Mouse (Mus musculus): ENCODE measurements at regions not wholly inside any gene's neighbourhood (a gene's known extent, or its start where the extent isn't known, plus 50 kb on each side); places are given as distances from the start of the nearest gene placed in this dataset.

DNA sequence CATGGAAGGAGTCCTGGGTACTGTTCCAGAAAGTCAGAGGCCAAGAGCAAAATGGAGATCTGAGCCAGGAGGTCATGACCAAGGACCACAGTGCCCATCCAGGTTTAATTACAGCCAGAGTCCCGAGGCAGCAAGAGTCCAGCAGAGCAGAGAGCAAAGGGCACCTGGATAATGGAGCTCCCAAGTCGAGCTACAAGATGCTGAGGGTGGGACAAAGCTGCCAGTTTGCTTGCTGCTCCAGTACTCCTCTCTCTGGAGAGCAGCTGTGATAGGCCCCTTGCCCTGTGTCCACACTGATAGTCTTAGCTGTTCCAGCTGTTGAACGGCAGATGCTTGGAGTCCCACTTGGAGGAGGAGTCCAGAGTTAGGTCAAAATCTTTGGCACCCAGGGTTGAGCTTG, 201.0 kb downstream of the Cdh26 start:
- TF ChIP-seq CTCF (IDR thresholded peaks at IDR 0.05; ENCODE audit: low read depth, low read length): no peak
- no peak for TF ChIP-seq POLR2A (IDR thresholded peaks at IDR 0.05; ENCODE audit: extremely low read depth, insufficient read depth, low read length)

Measured in liver, adult 2 months (tissue).